1 mouse cellular context compared by ENCODE assay signal in genomic region chr15:79068416-79068815, GRCm38 (mm10).
A peak's percentile ranks its signal among the peaks of the same experiment; 100 is the strongest.
TF ChIP-seq lines count a peak whose summit lies in the region.

No protein-coding gene starts in this region.

TF ChIP-seq in MEL, 35 proteins besides CTCF, POLR2A, EP300 and RAD21:
- TF ChIP-seq TBP (IDR thresholded peaks at IDR 0.05; ENCODE audit: low read depth, low read length): no peak
- no peak for TF ChIP-seq ZKSCAN1 (IDR thresholded peaks at IDR 0.05; ENCODE audit: low read depth, low read length)
- TF ChIP-seq TCF12 (IDR thresholded peaks at IDR 0.05; ENCODE audit: low read depth, low read length): peak; percentile 24; the same call in 1 of the 2 replicates
- no peak for TF ChIP-seq KAT2A (conservative IDR thresholded peaks at IDR 0.05; ENCODE audit: low read depth, low read length)
- TF ChIP-seq ZMIZ1 (IDR thresholded peaks at IDR 0.05; ENCODE audit: low read depth, low read length): no peak
- 0 out of 2 replicates have a peak, but pooled peaks have one; percentile 17 for TF ChIP-seq MAX (IDR thresholded peaks at IDR 0.05; ENCODE audit: low read length)
- TF ChIP-seq MXI1 (IDR thresholded peaks at IDR 0.05; ENCODE audit: low read depth, low read length): no peak
- no peak for TF ChIP-seq SIN3A (IDR thresholded peaks at IDR 0.05; ENCODE audit: low read length)
- no peak for TF ChIP-seq HCFC1 (IDR thresholded peaks at IDR 0.05; ENCODE audit: low read depth, low read length)
- no peak for TF ChIP-seq MYC (IDR thresholded peaks at IDR 0.05; ENCODE audit: low read depth, low read length)
- no peak for TF ChIP-seq RCOR1 (IDR thresholded peaks at IDR 0.05; ENCODE audit: low read depth, low read length)
- no peak for TF ChIP-seq ELF1 (IDR thresholded peaks at IDR 0.05; ENCODE audit: low read depth, low read length)
- TF ChIP-seq UBTF (IDR thresholded peaks at IDR 0.05; ENCODE audit: borderline replicate concordance, insufficient read depth, low read depth, low read length): no peak
- no peak for TF ChIP-seq ZC3H11A (IDR thresholded peaks at IDR 0.05; ENCODE audit: low read depth, low read length)
- peak; percentile 64 for TF ChIP-seq TAL1 (IDR thresholded peaks at IDR 0.05; ENCODE audit: low read length)
- no peak for TF ChIP-seq JUND (IDR thresholded peaks at IDR 0.05; ENCODE audit: low read depth, low read length)
- TF ChIP-seq MAZ (IDR thresholded peaks at IDR 0.05; ENCODE audit: low read depth, low read length): no peak
- TF ChIP-seq E2F4 (IDR thresholded peaks at IDR 0.05; ENCODE audit: borderline replicate concordance, low read depth, low read length): no peak
- no peak for TF ChIP-seq ETS1 (IDR thresholded peaks at IDR 0.05; ENCODE audit: low read depth, low read length)
- TF ChIP-seq GATA1 (IDR thresholded peaks at IDR 0.05; ENCODE audit: low read depth, low read length): peak; percentile 62
